Comparison of ENCODE assay signal across 16 mouse cellular contexts in genomic region chr1:162052138-162052537, GRCm38 (mm10).
DNase-seq lines count a peak whose midpoint lies in the region; ATAC-seq lines count a peak whose summit lies in the region.
"Had no signal": no experiment of that assay in that cellular context is flagged by ENCODE, and none has a peak within 500 bp of the region (broad histone marks: within the 10 kb centered on the region; RNA-seq: fewer than 3 reads in every experiment).

No protein-coding gene starts in this region.

- H3K4me2 ChIP-seq in midbrain, embryonic 12.5 days (replicated peaks), result no peak overlapping the region
- no peak overlapping the region for H3K4me2 ChIP-seq in midbrain, embryonic 11.5 days
- no peak overlapping the region for H3K4me2 ChIP-seq in forebrain, embryonic 13.5 days
- H3K4me2 ChIP-seq in limb, embryonic 12.5 days, result no peak overlapping the region
- H3K4me2 ChIP-seq: liver, embryonic 12.5 days had no signal

- intact Hi-C loops in left cerebral cortex, postnatal 4 days (cut with DNase I), result no loop called here

- no peaks in the 10 kb centered on the region for H3K9me3 ChIP-seq in midbrain, embryonic 12.5 days
- no peaks in the 10 kb centered on the region for H3K9me3 ChIP-seq in midbrain, embryonic 11.5 days (ENCODE audit: control insufficient read depth, low read length)
- H3K9me3 ChIP-seq in forebrain, embryonic 13.5 days (replicated peaks), result no peaks in the 10 kb centered on the region
- H3K9me3 ChIP-seq in limb, embryonic 12.5 days, result no peaks in the 10 kb centered on the region
- H3K9me3 ChIP-seq: liver, embryonic 12.5 days had no signal

- DNase-seq in midbrain, embryonic 11.5 days (ENCODE audit: low spot score, missing footprints), result no peak
- DNase-seq in retina, postnatal 1 day, result peak; percentile 16
- no peak for DNase-seq in left cerebral cortex, postnatal 4 days
- no peak for DNase-seq in right cerebral cortex, adult 18-20 months
- no peak for DNase-seq in testis, postnatal 10 days (ENCODE audit: low spot score)
- DNase-seq: cerebellum, adult 2 months; embryo, embryonic 11 days; heart, postnatal 10 days; kidney, adult 18-20 months; kidney, postnatal 36 days; layer of hippocampus, postnatal 36 days; lung, postnatal 36 days had no signal

- H3K4me1 ChIP-seq in midbrain, embryonic 12.5 days, result peaks cover 13% of the 10 kb centered on the region
- no peaks in the 10 kb centered on the region; the same call in 1 of the 2 replicates for H3K4me1 ChIP-seq in midbrain, embryonic 11.5 days (ENCODE audit: control insufficient read depth, insufficient read depth, low read length)
- peaks cover 20% of the 10 kb centered on the region for H3K4me1 ChIP-seq in forebrain, embryonic 13.5 days
- peaks cover 28% of the 10 kb centered on the region for H3K4me1 ChIP-seq in limb, embryonic 12.5 days (replicated peaks)
- H3K4me1 ChIP-seq: liver, embryonic 12.5 days had no signal

- H3K27ac ChIP-seq in midbrain, embryonic 12.5 days (replicated peaks), result peak overlapping the region; percentile 75; the same call in 1 of the 2 replicates
- no peak overlapping the region for H3K27ac ChIP-seq in midbrain, embryonic 11.5 days (ENCODE audit: low read depth, low read length)
- no peak overlapping the region for H3K27ac ChIP-seq in forebrain, embryonic 13.5 days
- peak overlapping the region; percentile 94 for H3K27ac ChIP-seq in limb, embryonic 12.5 days
- H3K27ac ChIP-seq: liver, embryonic 12.5 days had no signal

- WGBS in midbrain, embryonic 12.5 days, result 75% methylated on average over 7 of the region's 7 CpGs
- WGBS in midbrain, embryonic 11.5 days, result 74% methylated on average over 7 of the region's 7 CpGs
- 66% methylated on average over 7 of the region's 7 CpGs for WGBS in forebrain, embryonic 13.5 days
- 27% methylated on average over 7 of the region's 7 CpGs for WGBS in limb, embryonic 12.5 days

- no peak overlapping the region for H3K9ac ChIP-seq in midbrain, embryonic 12.5 days (replicated peaks)
- H3K9ac ChIP-seq in midbrain, embryonic 11.5 days (ENCODE audit: low read length), result no peak overlapping the region
- H3K9ac ChIP-seq in forebrain, embryonic 13.5 days, result no peak overlapping the region
- no peak overlapping the region for H3K9ac ChIP-seq in limb, embryonic 12.5 days (replicated peaks)
- H3K9ac ChIP-seq: liver, embryonic 12.5 days had no signal

- no peak overlapping the region for H3K4me3 ChIP-seq in midbrain, embryonic 12.5 days
- H3K4me3 ChIP-seq in midbrain, embryonic 11.5 days (ENCODE audit: low read depth, low read length), result no peak overlapping the region
- no peak overlapping the region for H3K4me3 ChIP-seq in forebrain, embryonic 13.5 days
- H3K4me3 ChIP-seq in limb, embryonic 12.5 days (replicated peaks), result no peak overlapping the region
- H3K4me3 ChIP-seq: liver, embryonic 12.5 days had no signal

- H3K36me3 ChIP-seq in midbrain, embryonic 12.5 days, result no peaks in the 10 kb centered on the region
- no peaks in the 10 kb centered on the region for H3K36me3 ChIP-seq in midbrain, embryonic 11.5 days (ENCODE audit: control insufficient read depth, insufficient read depth, low read length)
- no peaks in the 10 kb centered on the region for H3K36me3 ChIP-seq in forebrain, embryonic 13.5 days (ENCODE audit: poor library complexity, severe bottlenecking)
- H3K36me3 ChIP-seq in limb, embryonic 12.5 days, result no peaks in the 10 kb centered on the region
- H3K36me3 ChIP-seq: liver, embryonic 12.5 days had no signal

- no peaks in the 10 kb centered on the region for H3K27me3 ChIP-seq in midbrain, embryonic 12.5 days
- H3K27me3 ChIP-seq in midbrain, embryonic 11.5 days (ENCODE audit: control insufficient read depth, insufficient read depth, low read length), result no peaks in the 10 kb centered on the region
- no peaks in the 10 kb centered on the region for H3K27me3 ChIP-seq in forebrain, embryonic 13.5 days
- no peaks in the 10 kb centered on the region for H3K27me3 ChIP-seq in limb, embryonic 12.5 days
- H3K27me3 ChIP-seq: liver, embryonic 12.5 days had no signal

- ATAC-seq in midbrain, embryonic 12.5 days (ENCODE audit: low FRiP score, low read depth), result no peak
- ATAC-seq in midbrain, embryonic 11.5 days (ENCODE audit: low FRiP score), result no peak
- ATAC-seq in forebrain, embryonic 13.5 days, result 0 out of 2 replicates have a peak, but pooled peaks have one; percentile 59
- ATAC-seq in limb, embryonic 12.5 days (ENCODE audit: insufficient number of reproducible peaks, insufficient read depth, low FRiP score, low TSS enrichment, low read depth), result no peak
- ATAC-seq: liver, embryonic 12.5 days had no signal

Comparison
In these comparisons a context has a peak if more than half of its experiments do, and no peak if none do; other contexts are left out.
1. H3K27ac ChIP-seq: peak in midbrain, embryonic 12.5 days (single experiment) and limb, embryonic 12.5 days (single experiment); none in midbrain, embryonic 11.5 days (single experiment) and forebrain, embryonic 13.5 days (single experiment).